Mouse (Mus musculus) G1E (cell line): Measurements from ENCODE around the gene Malsu1.

Experiments
- CTCF ChIP-seq: IDR thresholded peaks from 2 replicates; pipeline ENCODE4 v1.5.1; 2012; ENCODE audit warnings: low read depth, low read length, inconsistent platforms, mixed read lengths
- GATA1 ChIP-seq: IDR thresholded peaks from 2 replicates; pipeline ENCODE4 v1.6.1; 2012; ENCODE audit warnings: borderline replicate concordance, low read length, inconsistent platforms, mixed read lengths
- POLR2AphosphoS5 ChIP-seq: IDR thresholded peaks from 2 replicates; pipeline ENCODE4 v1.6.1; 2012; ENCODE audit warnings: low read depth, low read length, inconsistent platforms; ENCODE audit not compliant: insufficient replicate concordance
- TAL1 ChIP-seq: conservative IDR thresholded peaks from 2 replicates; pipeline ENCODE4 v1.6.1; 2012; ENCODE audit warnings: low read depth, low read length, inconsistent platforms, mixed read lengths

DNA sequence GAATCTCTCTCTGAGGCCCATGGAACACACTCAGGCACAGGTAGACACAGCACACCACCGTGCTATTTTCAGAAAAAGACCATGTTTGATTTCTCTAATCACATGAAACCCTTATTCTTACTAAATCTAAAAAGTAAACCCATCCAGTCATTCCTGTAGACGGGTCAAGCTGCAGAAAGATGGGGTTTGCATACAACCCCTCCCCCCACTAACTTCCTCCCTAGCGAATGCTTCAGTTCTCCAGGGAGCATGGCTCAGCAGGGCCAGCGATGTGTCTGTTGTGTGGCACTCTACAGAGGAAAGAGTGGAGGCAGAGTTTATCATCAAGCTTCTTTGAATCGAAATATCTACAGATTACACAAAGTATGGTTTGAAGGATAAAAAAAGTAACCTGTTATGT, 42.0 kb downstream of the Malsu1 start:
- no peak for TF ChIP-seq CTCF
- no peak for TF ChIP-seq TAL1
- TF ChIP-seq GATA1: no peak
- TF ChIP-seq POLR2AphosphoS5: no peak
